Mouse (Mus musculus) thymus, postnatal 0 days (tissue): Measurements from ENCODE around the gene Fcrls. TPM values are rescaled to one million over a fixed set of nuclear protein-coding genes. Genes with fewer than 3 reads are reported as not detected.

Experiments
- DNase-seq: peaks from one replicate; pipeline ENCODE4 v3.0.0-alpha.2; 2015; ENCODE audit warnings: low spot score
- polyA plus RNA-seq: library from polyadenylated mRNA; unstranded; fragments of >200 nt; fragmentation: Nextera tagmentation; extraction: Ambion mirVana; gene quantifications from 2 replicates; pipeline ENCODE4 v1.2.1, GENCODE M21; 2015

Fcrls gene
- 0.99 and 1.7 TPM in 2 replicates for polyA plus RNA-seq

DNA sequence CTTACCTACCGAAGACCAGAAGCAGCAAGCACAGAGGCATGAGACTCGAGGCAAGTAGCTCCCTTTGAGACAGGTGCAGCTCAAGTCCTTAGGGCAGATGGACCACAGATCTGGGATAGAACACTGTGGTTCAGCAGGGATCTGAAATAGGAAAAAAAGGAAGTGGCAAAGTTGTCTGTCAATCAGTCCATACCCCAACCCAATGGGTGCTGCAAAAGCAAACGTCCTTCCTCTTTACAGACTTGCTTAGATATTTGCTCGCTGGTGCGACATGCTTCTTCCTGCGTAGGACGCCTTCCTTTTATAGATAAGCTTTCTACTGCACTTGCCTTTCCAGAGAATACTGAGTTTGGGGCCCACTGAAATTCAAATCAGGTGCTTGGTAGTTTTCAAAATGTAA, at the start of gene Fcrls:
Gene Fcrls, minus strand, starts transcription at position 303 of the 400 bp plus-strand sequence.
- DNase-seq = no peak

DNA sequence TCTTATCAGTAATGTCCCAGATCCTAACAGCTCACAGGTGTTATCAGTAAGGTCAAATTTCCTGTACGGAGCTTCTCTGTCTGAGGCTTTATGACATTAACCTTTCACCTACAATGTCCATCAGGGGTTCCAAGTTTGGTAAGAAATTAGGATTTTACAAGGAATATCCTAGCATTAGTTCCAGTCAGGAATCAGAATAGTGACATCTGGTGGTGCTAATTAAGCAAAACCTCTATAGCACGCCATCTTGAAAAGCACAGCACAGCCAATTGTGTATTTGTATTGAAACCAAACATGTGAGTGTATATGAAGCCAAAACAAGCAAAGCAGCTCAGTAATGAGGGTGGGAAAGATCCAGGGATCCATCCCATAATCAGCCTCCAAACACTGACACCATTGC, 46.4 kb upstream of the Fcrls start:
- no peak for DNase-seq

DNA sequence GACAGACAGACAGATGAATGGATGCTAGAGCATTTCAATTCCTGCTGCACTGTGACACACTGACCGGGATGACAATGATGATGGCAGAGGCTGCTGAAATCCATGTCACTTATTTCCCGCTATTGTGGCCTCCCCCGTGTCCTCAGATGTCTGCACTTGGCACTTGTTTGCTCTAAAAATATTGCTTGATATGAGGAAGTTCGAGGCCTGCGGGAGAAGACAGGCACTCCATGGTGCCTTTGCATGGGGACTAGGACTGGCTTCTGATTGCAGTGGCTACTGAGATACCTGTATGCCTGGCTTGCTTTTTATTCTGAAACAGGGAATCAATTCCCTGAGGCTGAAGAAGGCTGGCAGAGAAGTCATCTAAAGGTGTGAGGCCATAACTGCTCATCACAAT, 36.4 kb upstream of the Fcrls start:
- DNase-seq = no peak

DNA sequence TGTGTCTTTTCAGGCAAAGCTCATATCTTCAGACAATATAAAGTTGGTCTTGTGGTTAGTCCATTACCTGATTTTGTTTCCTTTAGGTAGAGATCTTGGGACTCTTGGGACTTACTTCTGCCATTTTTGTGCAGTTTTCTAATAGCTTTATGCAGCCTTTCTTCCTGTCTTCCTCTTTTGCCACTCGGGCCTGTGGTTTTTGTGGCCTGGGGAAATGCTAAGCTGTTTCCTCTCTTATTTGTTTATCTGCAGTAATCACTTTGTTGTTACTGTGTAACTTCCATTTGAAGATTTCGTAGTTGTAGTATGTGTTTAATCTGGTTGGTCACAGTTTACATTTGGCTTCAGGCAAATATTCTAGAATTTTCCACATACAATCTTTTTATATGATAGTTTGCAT, 10.8 kb upstream of the Fcrls start:
- DNase-seq = no peak

DNA sequence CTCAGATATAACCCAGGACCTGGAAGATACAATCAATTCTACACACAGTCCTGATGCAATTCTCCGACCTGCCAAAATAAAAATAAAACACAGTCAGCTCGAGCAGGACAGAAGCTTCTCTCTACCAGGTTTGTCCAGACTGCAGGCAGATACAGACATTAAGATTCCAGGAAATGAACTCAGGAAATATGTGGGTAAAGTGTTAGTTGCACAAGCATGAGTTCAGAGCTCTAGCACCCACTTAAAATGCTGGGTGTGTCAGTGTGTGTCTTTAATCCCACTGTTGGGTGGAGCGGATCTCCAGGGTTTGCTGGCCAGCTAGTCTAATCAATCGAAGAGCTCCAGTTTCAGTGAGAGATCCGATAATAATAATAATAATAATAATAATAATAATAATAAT, 3.0 kb upstream of the Fcrls start:
- DNase-seq = no peak

DNA sequence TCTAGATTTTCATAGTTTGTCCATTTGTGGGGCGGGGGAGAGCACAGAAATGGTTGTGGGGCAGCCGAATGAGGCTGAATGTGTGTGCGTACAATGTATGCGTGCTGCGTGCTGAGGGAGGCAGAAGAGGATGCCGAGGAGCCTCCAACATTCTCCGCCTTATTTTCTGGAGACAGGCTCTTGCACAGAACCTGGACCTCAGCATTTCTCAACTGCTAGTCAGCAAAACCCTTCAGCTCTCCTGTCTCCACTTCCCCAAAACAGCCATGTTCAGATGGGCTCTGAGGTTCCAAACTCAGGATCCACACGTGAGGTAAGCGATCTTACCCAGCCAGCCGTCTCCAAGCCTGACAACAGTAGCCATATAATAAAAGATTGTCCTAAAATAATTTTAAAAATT, 8.3 kb downstream of the Fcrls start:
- no peak for DNase-seq

DNA sequence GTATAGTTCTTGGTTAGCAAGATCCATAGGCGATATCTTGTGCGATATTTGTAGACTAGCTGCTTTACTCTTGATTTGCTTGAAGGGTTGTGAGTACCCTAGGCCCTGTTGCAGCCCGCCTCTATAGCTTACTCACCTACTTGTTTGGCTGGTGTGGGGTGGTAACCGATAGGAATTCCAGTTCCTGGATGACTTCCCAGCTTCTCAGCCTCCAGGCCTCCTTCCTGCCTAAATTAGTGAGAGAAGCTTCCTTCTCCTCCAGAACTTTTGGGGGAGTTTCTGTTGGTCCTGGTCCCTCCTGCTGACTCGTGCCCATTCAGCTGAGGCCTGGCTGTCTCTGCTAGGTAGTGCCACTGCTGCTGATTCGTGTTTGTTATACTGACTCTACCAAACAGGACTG, 14.0 kb downstream of the Fcrls start:
- DNase-seq = no peak

DNA sequence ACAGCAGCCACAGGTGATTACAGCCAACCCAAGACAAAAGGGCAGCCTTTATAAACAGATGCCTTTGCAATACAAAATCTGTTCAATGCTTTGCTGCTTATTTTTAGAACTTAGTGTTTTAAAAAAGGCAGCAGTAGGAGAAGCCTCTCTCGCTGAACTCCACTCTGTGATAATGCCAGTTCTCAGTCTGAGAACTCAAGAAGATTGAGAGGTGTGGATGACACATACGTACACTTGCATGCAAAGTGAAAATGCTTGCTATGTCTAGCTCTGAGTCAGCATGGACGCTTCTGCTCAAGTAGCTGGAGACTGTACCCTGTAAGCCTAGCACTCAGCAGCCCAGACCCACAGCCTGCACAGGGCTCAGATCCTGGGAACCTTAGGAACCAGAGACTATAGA, 16.2 kb downstream of the Fcrls start:
- DNase-seq = no peak

DNA sequence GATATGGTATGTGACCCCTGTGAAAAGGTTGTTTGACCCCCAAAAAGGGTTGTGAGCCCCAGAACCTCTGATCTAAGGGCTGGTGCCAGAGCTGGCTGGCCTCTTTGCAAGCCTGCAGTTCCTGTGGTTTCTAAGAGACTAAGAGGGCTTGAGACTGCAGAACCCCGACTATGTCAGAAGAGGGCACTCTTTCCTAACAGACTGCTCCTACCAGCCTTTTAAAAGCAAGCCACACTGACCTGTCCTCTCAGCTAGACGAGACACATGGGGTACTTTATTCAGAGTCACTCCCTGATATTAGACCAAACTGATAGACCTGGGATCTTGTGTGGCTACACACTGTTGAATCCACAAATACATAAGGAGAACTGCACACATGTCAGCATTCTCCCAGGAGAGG, 19.9 kb downstream of the Fcrls start:
- peak; percentile 21 for DNase-seq

DNA sequence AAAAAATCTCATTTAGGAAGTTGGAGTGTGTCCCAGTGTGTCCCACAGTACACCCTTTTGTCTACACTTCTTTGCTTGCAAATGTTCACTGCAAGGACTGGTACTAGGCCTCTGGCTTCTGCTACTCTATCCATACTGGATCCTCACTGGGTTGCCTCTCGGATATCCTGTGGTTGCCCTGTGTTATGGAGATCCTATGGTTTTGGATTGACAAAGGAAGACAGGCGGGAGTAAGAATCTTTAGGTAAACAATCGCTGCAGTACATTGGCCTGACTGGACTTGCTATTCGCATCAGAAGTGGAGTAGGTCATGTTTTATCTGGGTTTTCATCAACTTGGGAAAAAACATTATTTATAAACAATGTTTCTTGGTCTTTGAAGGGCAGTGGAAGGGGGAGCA, 22.6 kb downstream of the Fcrls start:
- no peak for DNase-seq

DNA sequence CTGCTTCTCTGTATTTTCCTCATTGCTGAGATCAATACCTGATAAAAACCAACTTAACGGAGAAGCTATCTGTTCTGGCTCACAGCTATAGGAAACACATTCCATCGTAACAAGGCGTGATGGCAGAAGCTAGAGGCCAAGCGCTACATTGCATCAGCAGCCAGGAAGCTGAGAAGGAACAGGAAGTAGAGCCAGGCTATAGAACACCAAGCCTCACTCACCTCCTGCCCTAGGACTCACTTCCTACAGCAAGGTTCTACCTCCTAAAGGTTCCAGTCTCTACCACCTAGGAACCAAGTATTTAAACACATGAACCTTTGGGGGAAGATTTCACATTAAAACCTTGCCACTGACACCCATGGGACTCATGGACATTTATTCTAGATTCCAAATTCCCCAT, 39.9 kb downstream of the Fcrls start:
- no peak for DNase-seq

DNA sequence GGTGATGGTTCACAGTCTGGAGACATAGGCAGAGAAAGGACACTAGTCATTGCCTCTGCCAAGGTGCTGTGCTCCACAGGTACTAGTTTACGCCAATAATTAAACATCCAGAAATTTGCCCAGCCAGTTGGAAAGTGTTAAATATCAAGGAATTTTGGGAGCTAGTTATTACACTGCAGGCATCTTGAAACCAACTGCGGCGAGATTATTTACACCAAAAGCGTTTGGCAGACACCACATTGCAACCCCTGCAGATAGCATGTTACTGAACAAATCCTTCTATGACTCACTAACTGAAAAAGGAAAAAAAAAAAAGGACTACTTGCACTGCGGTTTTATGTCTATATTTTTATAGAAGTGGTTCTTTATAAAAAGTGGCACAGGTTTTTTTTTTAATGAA, 41.2 kb downstream of the Fcrls start:
- DNase-seq = no peak

DNA sequence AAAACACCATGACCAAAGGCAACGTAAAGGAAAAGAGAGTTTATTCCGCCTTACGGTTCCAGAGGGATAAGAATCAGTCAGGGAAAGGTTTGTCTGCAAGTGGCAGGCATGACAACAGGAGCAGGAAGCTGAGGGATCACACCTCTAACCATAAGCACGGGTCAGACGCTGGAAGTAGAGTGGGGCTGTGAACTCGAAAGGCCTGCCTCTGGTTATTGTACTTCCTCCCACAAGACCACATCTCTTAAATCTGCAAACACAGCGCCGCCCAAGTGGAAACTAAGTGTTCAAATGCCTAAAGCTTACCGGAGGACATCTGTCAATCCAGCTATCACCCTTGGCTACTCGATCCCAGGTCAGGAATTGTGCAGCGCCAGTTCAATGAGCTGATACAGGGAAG, 48.4 kb downstream of the Fcrls start:
- no peak for DNase-seq

DNA sequence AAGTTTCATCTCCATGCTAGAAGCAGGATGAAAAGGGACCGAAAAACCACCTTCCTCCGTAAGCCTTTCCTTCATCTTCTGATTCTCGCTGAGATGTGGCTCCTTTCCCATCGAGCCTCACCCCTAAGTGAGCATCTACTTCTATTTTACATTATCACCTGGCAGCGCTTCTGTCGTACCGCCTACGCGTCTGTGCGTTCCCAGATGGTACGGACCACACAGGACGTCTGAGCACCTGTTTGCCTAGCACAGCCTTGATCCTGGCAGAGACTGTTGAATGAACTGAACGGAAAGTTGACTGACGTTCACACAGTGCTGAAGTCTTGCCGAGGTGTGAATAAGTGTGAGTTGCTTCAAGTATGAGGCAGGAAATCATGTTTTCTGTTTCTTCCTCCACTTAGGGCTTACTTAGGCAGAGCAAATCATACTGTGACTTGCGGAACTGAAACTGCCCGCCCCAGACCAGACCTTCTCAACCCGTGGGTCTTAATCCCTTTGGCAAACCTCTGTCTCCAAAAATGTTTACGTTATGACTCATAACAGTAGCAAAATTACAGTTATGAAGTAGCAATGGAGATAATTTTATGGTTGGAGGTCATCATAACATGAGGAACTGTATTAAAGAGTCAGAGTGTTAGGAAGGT, 49.2 kb downstream of the Fcrls start:
- no peak for DNase-seq

DNA sequence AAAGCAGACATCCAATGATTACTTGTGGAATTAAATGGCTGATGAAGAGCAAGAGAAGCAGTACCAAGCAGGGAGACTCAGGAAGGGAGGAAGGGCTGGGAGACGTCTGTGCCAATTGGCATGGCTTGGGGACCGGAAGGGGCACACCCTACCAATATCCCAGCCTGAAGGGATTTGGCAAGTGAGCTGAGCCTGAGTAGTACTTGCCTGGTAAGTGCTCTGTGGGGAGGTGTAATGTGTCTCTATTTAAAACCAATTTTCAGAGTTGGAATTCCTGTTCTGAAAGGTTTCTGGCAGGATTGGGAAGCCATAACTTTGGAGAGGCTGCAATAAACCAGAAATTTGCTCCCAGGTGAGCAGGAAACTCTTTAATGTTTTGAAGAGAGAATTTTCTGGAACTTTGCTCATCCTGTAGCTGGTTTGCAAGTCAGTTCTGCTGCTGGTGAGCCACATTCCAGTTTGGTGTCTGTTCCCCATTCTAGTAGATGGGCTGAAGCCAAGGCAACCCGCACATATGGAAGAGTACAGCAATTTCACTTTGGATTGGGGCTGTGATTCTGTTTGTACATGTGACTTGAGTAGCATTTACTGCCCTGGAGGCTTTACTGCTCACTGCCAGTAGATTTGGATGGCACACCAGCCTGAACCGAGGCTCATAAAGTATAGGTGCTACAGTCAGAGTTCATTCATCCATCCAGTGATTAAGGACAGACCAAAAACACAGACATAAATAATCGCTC, 57.0 kb downstream of the Fcrls start:
- no peak for DNase-seq

Other genes starting within 250 kb of the Fcrls start
- 1.2 and 1.3 TPM in 2 replicates for gene Kirrel, start 89.0 kb downstream of the Fcrls start, polyA plus RNA-seq
- gene Cd5l, start 94.1 kb upstream of the Fcrls start, polyA plus RNA-seq = 0.22 and 0.44 TPM in 2 replicates
- gene Fcrl1, start 112.6 kb upstream of the Fcrls start, polyA plus RNA-seq = 0.85 and 1.4 TPM in 2 replicates
- gene Fcrl5, start 172.0 kb upstream of the Fcrls start, polyA plus RNA-seq = not detected in 2 replicates